Mouse (Mus musculus) megakaryocyte, embryonic 14.5 days (primary cell): ENCODE results near the gene Rab22a.

Experiments used
- FLI1 ChIP-seq: IDR thresholded peaks from 2 replicates; pipeline ENCODE4 v1.6.1; 2012; ENCODE audit warnings: low read length, inconsistent platforms, mixed read lengths
- GATA1 ChIP-seq: IDR thresholded peaks from 3 replicates; pipeline ENCODE4 v1.6.1; 2012; ENCODE audit warnings: mixed read lengths, low read length, inconsistent platforms, borderline replicate concordance

DNA sequence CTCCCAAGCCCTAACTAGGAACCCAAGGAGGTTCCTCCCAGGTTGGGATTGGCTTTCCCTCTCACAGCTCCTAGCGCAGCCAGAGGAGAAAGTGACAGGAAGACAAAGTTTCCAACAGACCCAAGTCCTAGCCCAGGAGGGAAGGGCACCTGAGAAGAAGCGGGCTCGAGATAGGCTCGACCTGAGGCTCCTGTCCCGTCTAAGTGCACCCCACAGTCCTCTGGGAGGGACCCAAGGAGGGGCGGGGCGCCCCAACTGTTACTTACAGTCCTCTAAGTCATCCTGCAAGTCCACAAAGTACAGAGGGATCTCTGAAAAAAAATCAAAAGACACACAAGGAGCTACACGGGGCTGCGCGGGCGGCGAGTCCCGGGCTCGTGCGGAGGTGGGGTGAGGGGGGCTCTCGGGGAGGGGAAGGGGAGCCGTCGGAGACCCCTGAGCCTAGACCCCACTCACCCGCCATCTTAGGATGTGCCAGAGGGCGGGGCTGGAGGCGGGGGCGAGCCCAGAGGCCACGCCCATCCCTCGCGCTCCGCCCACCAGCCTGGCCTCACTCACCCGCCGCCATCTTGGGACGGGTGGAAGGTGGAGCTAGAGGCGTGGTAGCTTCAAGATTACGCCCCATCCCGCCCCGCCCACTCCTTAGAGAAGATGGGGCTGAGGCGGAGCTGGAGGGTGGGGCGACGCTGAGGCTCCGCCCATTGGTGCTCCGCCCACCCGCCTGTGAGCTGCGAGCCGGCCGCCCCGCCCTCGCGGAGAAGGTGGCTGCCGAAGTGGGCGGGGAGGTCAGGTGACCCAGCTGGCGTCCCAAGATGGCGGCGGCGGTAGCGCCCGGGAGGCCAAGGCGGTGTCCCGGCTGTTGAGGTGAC lies at the start of gene Rab22a:
- TF ChIP-seq FLI1: no peak
- no peak for TF ChIP-seq GATA1
